Mouse (Mus musculus): Measurements from ENCODE around the gene Otos.

The Otos gene

GRCm38 (mm10) chr1:92648673-92649072, at the start of gene Otos:
Gene Otos (minus strand): TSS chr1:92648841.
- DNase-seq = peak; percentile 72

- peak; percentile 40 for DNase-seq
Measured at GRCm38 (mm10) chr1:92696848-92697247, 48.2 kb upstream of the Otos start.

GRCm38 (mm10) chr1:92695751-92696150, 47.1 kb upstream of the Otos start:
- DNase-seq = no peak

- DNase-seq = no peak
Measured at GRCm38 (mm10) chr1:92691166-92691844, 42.7 kb upstream of the Otos start.

- DNase-seq = no peak
Measured at GRCm38 (mm10) chr1:92686994-92687393, 38.4 kb upstream of the Otos start.

GRCm38 (mm10) chr1:92683151-92683550, 34.5 kb upstream of the Otos start:
- peak; percentile 65 for DNase-seq

- DNase-seq = no peak
Measured at GRCm38 (mm10) chr1:92680668-92681603, 32.3 kb upstream of the Otos start.

GRCm38 (mm10) chr1:92678757-92679156, 30.1 kb upstream of the Otos start:
- no peak for DNase-seq

GRCm38 (mm10) chr1:92676676-92676975, 28.0 kb upstream of the Otos start:
- no peak for DNase-seq

GRCm38 (mm10) chr1:92675932-92676675, 27.5 kb upstream of the Otos start:
- peak; percentile 35 for DNase-seq

- no peak for DNase-seq
Measured at GRCm38 (mm10) chr1:92673258-92673782, 24.7 kb upstream of the Otos start.

GRCm38 (mm10) chr1:92671326-92671725, 22.7 kb upstream of the Otos start:
- DNase-seq = no peak

- DNase-seq = no peak
Measured at GRCm38 (mm10) chr1:92669430-92669829, 20.8 kb upstream of the Otos start.

- DNase-seq = no peak
Measured at GRCm38 (mm10) chr1:92667106-92667505, 18.5 kb upstream of the Otos start.

- DNase-seq = no peak
Measured at GRCm38 (mm10) chr1:92659392-92659791, 10.8 kb upstream of the Otos start.

- DNase-seq = no peak
Measured at GRCm38 (mm10) chr1:92657025-92657820, 8.6 kb upstream of the Otos start.

- DNase-seq = no peak
Measured at GRCm38 (mm10) chr1:92654676-92655075, 6.0 kb upstream of the Otos start.

- DNase-seq = no peak
Measured at GRCm38 (mm10) chr1:92653179-92653578, 4.5 kb upstream of the Otos start.

GRCm38 (mm10) chr1:92651467-92651866, 2.8 kb upstream of the Otos start:
- DNase-seq = no peak

GRCm38 (mm10) chr1:92648197-92648596, 444 bp downstream of the Otos start:
- DNase-seq = no peak

- DNase-seq = peak; percentile 51
Measured at GRCm38 (mm10) chr1:92647752-92648151, 889 bp downstream of the Otos start.

- DNase-seq = no peak
Measured at GRCm38 (mm10) chr1:92647026-92647425, 1.6 kb downstream of the Otos start.
